Comparison of ENCODE assay signal across 21 mouse cellular contexts in the genomic region with DNA sequence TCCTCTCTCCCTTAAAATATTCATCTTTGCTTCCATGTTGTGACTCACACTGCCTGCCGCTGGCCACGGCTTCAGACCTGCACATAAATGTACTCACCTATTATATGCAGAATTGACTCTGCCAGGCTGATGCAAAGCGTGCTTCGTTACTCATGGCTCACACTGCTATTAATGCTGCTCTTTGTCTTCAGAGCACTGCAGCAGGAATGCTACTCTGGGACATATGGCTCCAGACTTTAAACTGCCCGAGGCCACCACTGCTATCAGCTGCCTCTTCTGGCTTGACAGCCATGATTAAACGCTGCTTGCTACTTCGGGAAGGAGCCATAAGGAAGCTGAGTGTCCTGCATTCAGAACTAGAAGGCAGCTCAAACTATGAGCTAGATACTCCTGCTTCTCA. TPM values are rescaled to one million over a fixed set of nuclear protein-coding genes. Genes with fewer than 3 reads are reported as not detected.
DNase-seq lines count a peak whose midpoint lies in the region; ATAC-seq and TF ChIP-seq lines count a peak whose summit lies in the region.
"Had no signal": no experiment of that assay in that cellular context is flagged by ENCODE, and none has a peak within 500 bp of the region (broad histone marks: within the 10 kb centered on the region; RNA-seq: fewer than 3 reads in every experiment).

No protein-coding gene starts in this region.

- H3K4me3 ChIP-seq in heart, embryonic 10.5 days = no peak overlapping the region
- H3K4me3 ChIP-seq in heart, embryonic 12.5 days = no peak overlapping the region
- H3K4me3 ChIP-seq in hindbrain, postnatal 0 days (ENCODE audit: low read length) = no peak overlapping the region
- H3K4me3 ChIP-seq: erythroblast, embryonic 14.5 days; gastrocnemius, adult 2 months; heart, adult 2 months; intestine, embryonic 15.5 days; layer of hippocampus, adult 2 months had no signal

- DNase-seq in heart, embryonic 10.5 days (ENCODE audit: low spot score) = no peak
- DNase-seq in 3T3-L1 (ENCODE audit: low read depth, low spot score) = peak; percentile 22
- DNase-seq in brain, embryonic 14.5 days (ENCODE audit: low read depth) = peak; percentile 56
- DNase-seq in hindbrain, postnatal 0 days (ENCODE audit: low spot score) = peak; percentile 38
- no peak for DNase-seq in heart, postnatal 4 days
- DNase-seq in liver = no peak
- DNase-seq: adrenal gland, adult 8-10 months; cerebellum, adult 9-10 months; gastrocnemius, adult 2 months; heart, adult 2 months; heart, postnatal 10 days; lung, adult 18-20 months had no signal

- H3K27me3 ChIP-seq in heart, embryonic 10.5 days (ENCODE audit: insufficient read depth, poor library complexity, severe bottlenecking) = no peaks in the 10 kb centered on the region
- no peaks in the 10 kb centered on the region for H3K27me3 ChIP-seq in heart, embryonic 12.5 days (replicated peaks)
- no peaks in the 10 kb centered on the region for H3K27me3 ChIP-seq in hindbrain, postnatal 0 days (ENCODE audit: insufficient read depth, low read length)
- H3K27me3 ChIP-seq: intestine, embryonic 15.5 days had no signal

- no peaks in the 10 kb centered on the region for H3K9me3 ChIP-seq in heart, embryonic 10.5 days
- no peaks in the 10 kb centered on the region for H3K9me3 ChIP-seq in heart, embryonic 12.5 days (replicated peaks)
- H3K9me3 ChIP-seq in hindbrain, postnatal 0 days (ENCODE audit: low read length) = no peaks in the 10 kb centered on the region
- H3K9me3 ChIP-seq: G1E; intestine, embryonic 15.5 days had no signal

- H3K4me2 ChIP-seq in heart, embryonic 12.5 days = no peak overlapping the region
- no peak overlapping the region for H3K4me2 ChIP-seq in hindbrain, postnatal 0 days (ENCODE audit: low read depth, low read length)
- H3K4me2 ChIP-seq: intestine, embryonic 15.5 days had no signal

- H3K9ac ChIP-seq in heart, embryonic 12.5 days = no peak overlapping the region
- no peak overlapping the region for H3K9ac ChIP-seq in hindbrain, postnatal 0 days (replicated peaks; ENCODE audit: low read length)
- H3K9ac ChIP-seq: intestine, embryonic 15.5 days had no signal

- TF ChIP-seq POLR2A in brain, embryonic 14.5 days (IDR thresholded peaks at IDR 0.05; ENCODE audit: borderline replicate concordance, extremely low read depth, insufficient read depth, insufficient read length, poor library complexity, severe bottlenecking) = no peak

- 0 out of 2 replicates have a peak overlapping the region, but pooled peaks have one; percentile 30 for H3K27ac ChIP-seq in heart, embryonic 10.5 days
- H3K27ac ChIP-seq in heart, embryonic 12.5 days (ENCODE audit: poor library complexity, severe bottlenecking) = no peak overlapping the region
- no peak overlapping the region for H3K27ac ChIP-seq in hindbrain, postnatal 0 days
- H3K27ac ChIP-seq: gastrocnemius, adult 2 months; heart, adult 2 months; intestine, embryonic 15.5 days; kidney, postnatal 0 days; layer of hippocampus, adult 2 months; macrophage had no signal

- no peak for TF ChIP-seq CTCF in brain, embryonic 14.5 days (IDR thresholded peaks at IDR 0.05; ENCODE audit: borderline replicate concordance, extremely low read depth, insufficient read depth, insufficient read length)
- TF ChIP-seq CTCF in hindbrain, postnatal 0 days (IDR thresholded peaks at IDR 0.05; ENCODE audit: low read depth) = no peak

- peaks cover 4% of the 10 kb centered on the region; the same call in 1 of the 2 replicates for H3K4me1 ChIP-seq in heart, embryonic 10.5 days
- H3K4me1 ChIP-seq in heart, embryonic 12.5 days (replicated peaks) = no peaks in the 10 kb centered on the region; the same call in 1 of the 2 replicates
- H3K4me1 ChIP-seq in hindbrain, postnatal 0 days (ENCODE audit: insufficient read depth, low read length) = no peaks in the 10 kb centered on the region
- H3K4me1 ChIP-seq: intestine, embryonic 15.5 days had no signal

- no peaks in the 10 kb centered on the region for H3K36me3 ChIP-seq in heart, embryonic 10.5 days
- no peaks in the 10 kb centered on the region for H3K36me3 ChIP-seq in heart, embryonic 12.5 days
- H3K36me3 ChIP-seq in hindbrain, postnatal 0 days (ENCODE audit: insufficient read depth, low read length) = no peaks in the 10 kb centered on the region
- H3K36me3 ChIP-seq: G1E; intestine, embryonic 15.5 days had no signal

- no peak for ATAC-seq in heart, embryonic 12.5 days (ENCODE audit: insufficient number of reproducible peaks, low FRiP score)
- peak; percentile 66; the same call in 1 of the 2 replicates for ATAC-seq in hindbrain, postnatal 0 days
- ATAC-seq: intestine, embryonic 15.5 days had no signal

- WGBS in heart, embryonic 10.5 days = 48% methylated on average over 7 of the region's 7 CpGs
- WGBS in heart, embryonic 12.5 days = 47% methylated on average over 7 of the region's 7 CpGs
- WGBS in hindbrain, postnatal 0 days = 56% methylated on average over 7 of the region's 7 CpGs

RNA-seq across cellular contexts. Expression of gene 4930412O13Rik, which starts 45.9 kb away (rescaled TPM):
- 1.1 and 2.6 TPM in 2 replicates for polyA plus RNA-seq in heart, embryonic 10.5 days (2016; fragmentation: Nextera tagmentation; extraction: Ambion mirVana)
- 1.7 and 1.8 TPM in 2 replicates for polyA plus RNA-seq in heart, embryonic 12.5 days (2016; fragmentation: Nextera tagmentation; extraction: Ambion mirVana)
- 1.6 and 2.6 TPM in 2 replicates for polyA plus RNA-seq in brain, embryonic 14.5 days (2012; rRNA removed)
- total RNA-seq in hindbrain, postnatal 0 days (2014; rRNA removed) = not detected in 2 replicates
- 0.57 and 0.75 TPM in 2 replicates for polyA plus RNA-seq in hindbrain, postnatal 0 days (2015; fragmentation: Nextera tagmentation; extraction: Ambion mirVana)
- total RNA-seq in heart, postnatal 4 days (2021) = not detected
- total RNA-seq: G1E; gastrocnemius, adult 2 months; heart, adult 2 months; heart, postnatal 10 days; layer of hippocampus, adult 2 months; left cerebral cortex, adult 8-10 months had no signal
- polyA plus RNA-seq: erythroblast, embryonic 14.5 days; G1E; heart, adult 2 months; intestine, embryonic 15.5 days; macrophage had no signal

RNA-seq across cellular contexts. Expression of gene 9230102O04Rik, which starts 54.1 kb away (rescaled TPM):
- polyA plus RNA-seq in heart, embryonic 10.5 days (2016; fragmentation: Nextera tagmentation; extraction: Ambion mirVana) = 0.76 TPM in 1 of 2 replicates, not detected in the other
- polyA plus RNA-seq in heart, embryonic 12.5 days (2016; fragmentation: Nextera tagmentation; extraction: Ambion mirVana) = 1.0 TPM in 1 of 2 replicates, not detected in the other
- 1.0 and 1.3 TPM in 2 replicates for polyA plus RNA-seq in brain, embryonic 14.5 days (2012; rRNA removed)
- 1.5 TPM in 1 of 2 replicates, not detected in the other for total RNA-seq in hindbrain, postnatal 0 days (2014; rRNA removed)
- 0.76 and 1.0 TPM in 2 replicates for polyA plus RNA-seq in hindbrain, postnatal 0 days (2015; fragmentation: Nextera tagmentation; extraction: Ambion mirVana)
- total RNA-seq in heart, postnatal 4 days (2021) = not detected
- total RNA-seq: adrenal gland, adult 8-10 months; gastrocnemius, adult 2 months; heart, adult 2 months; heart, postnatal 10 days; layer of hippocampus, adult 2 months; left cerebral cortex, adult 8-10 months had no signal
- polyA plus RNA-seq: erythroblast, embryonic 14.5 days; heart, adult 2 months; intestine, embryonic 15.5 days; limb, embryonic 14.5 days; macrophage had no signal

RNA-seq across cellular contexts. Expression of gene Gata3, which starts 54.6 kb away (rescaled TPM):
- 9.1 and 21.7 TPM in 2 replicates for polyA plus RNA-seq in heart, embryonic 10.5 days (2016; fragmentation: Nextera tagmentation; extraction: Ambion mirVana)
- 7.9 and 8.0 TPM in 2 replicates for polyA plus RNA-seq in heart, embryonic 12.5 days (2016; fragmentation: Nextera tagmentation; extraction: Ambion mirVana)
- 12.4 and 29.4 TPM in 2 replicates for polyA plus RNA-seq in brain, embryonic 14.5 days (2012; rRNA removed)
- total RNA-seq in hindbrain, postnatal 0 days (2014; rRNA removed) = 2.3 and 3.5 TPM in 2 replicates
- polyA plus RNA-seq in hindbrain, postnatal 0 days (2015; fragmentation: Nextera tagmentation; extraction: Ambion mirVana) = 17.6 and 20.5 TPM in 2 replicates
- 1 to 10 TPM; 1.0 to 1.1 TPM for total RNA-seq in heart, postnatal 4 days (2021)
- total RNA-seq: layer of hippocampus, adult 2 months had no signal
- polyA plus RNA-seq: macrophage had no signal

Comparison
In these comparisons a context has a peak if more than half of its experiments do, and no peak if none do; other contexts are left out.
1. DNase-seq: peak in 3T3-L1 (single experiment), brain, embryonic 14.5 days (single experiment) and hindbrain, postnatal 0 days (single experiment); none in heart, embryonic 10.5 days (single experiment), heart, postnatal 4 days (single experiment) and liver (single experiment).